Mouse (Mus musculus) monocyte, adult 2 months (primary cell): Measurements from ENCODE around the gene Mdm1.
"Not testable (repeated sequence)": the region's sequence is repeated elsewhere in the genome, so short reads cannot be mapped to it uniquely, and the experiment has no call there.

Source experiments
- DNase-seq, 2 experiments: peaks; one replicate each; pipeline ENCODE4 v3.0.0; 2022; ENCODE audit warnings: low spot score in 2 of 2, low read depth in 1 of 2

Gene Mdm1

DNA sequence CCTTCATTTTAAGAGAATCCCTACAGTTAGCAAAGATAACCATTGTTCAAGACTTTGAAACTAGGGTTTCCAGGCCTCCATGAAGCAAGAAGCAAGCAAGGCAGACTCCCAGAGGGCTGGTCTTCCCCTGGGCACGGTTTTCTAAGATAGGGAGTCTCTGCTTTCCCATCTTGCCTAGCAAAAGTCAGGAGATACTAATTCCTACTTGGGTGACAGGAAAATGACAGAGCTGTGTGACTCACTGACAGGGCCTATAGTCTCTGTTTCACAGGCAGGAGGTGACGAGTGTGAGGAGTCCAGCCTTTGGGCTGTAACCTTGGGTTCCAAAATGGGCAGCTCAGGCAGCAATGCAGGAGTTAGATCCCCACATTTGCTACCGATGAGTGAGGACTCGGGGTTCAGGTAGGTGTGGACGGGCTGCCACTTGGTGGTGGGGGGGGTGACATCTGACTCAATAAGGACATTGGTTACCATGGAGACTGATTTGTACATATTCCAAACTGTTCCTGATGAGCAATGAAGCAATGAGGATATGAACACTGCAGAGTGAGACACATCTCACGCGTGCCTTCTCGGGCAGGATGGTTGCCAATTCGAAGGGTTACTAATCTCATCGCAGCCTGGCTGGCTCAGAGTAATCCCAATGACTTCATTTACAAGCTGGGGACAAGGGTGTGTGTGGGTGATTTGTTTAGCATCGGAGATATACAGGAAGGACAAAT, 19.0 kb upstream of the Mdm1 start:
- DNase-seq = no peak

DNA sequence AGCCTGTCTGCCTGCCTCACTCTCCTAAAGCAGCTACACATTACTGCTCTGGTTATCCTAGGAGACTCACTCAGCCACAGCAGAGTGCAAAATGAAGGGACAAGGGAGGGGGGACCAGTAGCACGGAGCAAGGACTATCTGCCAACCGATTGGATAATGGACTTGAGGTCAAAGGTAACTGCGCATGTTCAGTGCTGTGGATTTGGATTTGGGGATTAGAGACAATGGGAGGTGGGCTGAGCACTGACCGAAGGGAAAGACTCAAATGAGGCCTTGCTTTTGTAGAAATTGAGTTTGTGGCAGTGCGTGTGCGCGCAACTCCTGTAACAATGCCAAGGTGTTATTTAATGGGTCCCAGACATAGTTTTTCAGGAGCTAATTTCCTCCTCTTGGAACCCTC, 16.4 kb upstream of the Mdm1 start:
- DNase-seq = no peak

GRCm38 (mm10) chr10:118125776-118126445, 15.7 kb upstream of the Mdm1 start:
- no peak for DNase-seq

- DNase-seq = no peak
These were observed 12.5 kb upstream of the Mdm1 start for GRCm38 (mm10) chr10:118129001-118129682.

DNA sequence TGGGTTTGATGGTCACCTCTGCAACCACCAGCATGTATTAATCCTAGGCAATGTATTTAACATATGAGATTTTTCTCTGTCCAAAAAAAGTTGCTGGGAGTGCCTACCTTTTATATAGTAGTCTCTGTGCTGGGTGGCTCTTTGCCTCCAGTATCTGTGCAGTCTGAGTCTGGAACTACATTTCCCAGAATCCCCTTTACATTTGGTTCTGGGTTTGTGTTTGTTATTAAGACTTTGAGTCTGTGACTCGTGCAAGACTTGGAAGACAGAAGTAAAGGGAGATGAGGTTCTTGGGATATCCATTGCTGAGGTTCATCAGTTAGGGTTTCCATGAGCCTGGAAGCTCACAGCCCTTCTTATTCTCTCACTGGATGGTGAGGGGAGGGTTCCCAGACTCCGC, 11.6 kb upstream of the Mdm1 start:
- no peak for DNase-seq

DNA sequence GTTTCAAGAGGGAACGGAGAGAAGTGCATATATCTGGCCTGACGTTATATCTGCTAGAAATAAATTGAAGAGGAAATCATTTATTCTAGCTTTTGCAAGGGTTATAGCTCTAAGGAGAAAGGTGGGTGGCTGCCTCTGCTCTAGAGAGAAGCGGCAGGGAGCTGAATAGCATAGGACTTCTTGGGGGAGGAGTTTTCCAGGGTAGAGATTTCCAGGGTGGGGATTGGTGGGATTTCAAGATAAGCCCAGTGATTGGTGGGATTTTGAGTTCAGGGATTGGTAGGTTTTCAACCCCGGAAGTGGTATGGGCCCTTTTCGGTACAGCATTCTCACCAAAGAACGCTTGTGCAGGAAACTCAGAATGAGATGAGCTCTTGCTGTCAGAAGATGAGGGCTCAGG, 8.6 kb upstream of the Mdm1 start:
- DNase-seq = no peak

GRCm38 (mm10) chr10:118138508-118138907, 3.1 kb upstream of the Mdm1 start:
- DNase-seq = no peak

GRCm38 (mm10) chr10:118139837-118140570, 1.6 kb upstream of the Mdm1 start:
- no peak for DNase-seq

- DNase-seq = peak in 1 of 2 experiments; percentile 2
These were observed 532 bp downstream of the Mdm1 start for GRCm38 (mm10) chr10:118141884-118142801.

DNA sequence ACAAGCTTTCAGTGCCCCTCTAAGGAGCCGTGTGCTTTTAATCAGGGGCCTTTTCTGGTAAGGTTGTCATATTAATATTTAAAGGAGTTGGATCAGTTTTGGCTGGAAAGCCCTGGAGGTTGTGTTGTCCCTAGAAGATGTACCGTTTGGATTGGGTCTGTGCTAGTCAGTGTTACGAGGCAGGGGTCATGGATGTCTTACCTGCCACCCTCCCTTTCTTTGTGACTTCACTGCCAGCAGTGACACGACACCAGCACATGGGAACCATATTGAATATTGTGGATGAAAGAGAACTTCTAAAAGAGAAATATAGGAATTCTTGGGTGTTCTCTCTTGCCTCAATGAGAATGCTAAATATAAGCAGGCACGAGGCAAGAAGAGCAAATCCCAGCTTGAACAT, 7.8 kb downstream of the Mdm1 start:
- DNase-seq = no peak

GRCm38 (mm10) chr10:118150866-118151265, 9.3 kb downstream of the Mdm1 start:
- no peak for DNase-seq

DNA sequence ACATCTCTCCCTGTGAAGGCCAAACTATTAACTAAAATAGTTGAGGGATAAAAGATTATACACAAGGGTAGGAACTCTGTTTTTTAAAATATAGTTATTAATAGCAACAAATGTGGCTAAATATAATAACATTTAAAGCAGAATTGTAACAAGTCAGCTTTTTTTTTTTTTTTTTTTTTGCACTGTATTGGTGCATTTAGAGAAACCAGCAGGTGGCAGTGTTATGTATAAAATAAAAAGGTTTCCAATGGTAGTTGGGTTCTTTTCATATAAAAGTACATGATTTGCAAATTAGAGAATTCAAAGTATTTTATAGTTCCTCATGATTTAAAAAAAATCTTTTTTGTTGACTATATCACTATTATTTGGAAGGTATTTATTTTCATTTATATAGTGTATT, 14.3 kb downstream of the Mdm1 start:
- no peak for DNase-seq

DNA sequence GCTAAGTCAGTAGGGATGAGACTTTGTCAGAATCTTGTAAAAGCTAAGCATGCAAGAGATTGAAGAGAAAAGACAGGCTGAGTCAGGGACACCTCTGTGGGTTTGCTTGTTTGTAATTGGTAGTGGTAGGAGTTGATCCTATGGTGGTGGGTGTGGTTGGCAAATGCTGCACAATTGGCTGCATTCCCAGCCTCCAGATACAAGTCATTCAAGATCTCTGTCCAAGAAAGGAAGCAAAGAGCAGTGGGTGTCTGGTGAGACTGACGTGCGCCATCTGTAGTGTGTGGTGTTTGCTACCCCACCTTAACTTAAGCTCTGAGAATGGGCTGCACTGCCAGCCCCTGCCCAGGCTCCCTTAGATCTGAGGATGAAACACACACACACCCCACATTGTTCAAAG, 19.5 kb downstream of the Mdm1 start:
- DNase-seq = no peak

GRCm38 (mm10) chr10:118169212-118169611, 27.6 kb downstream of the Mdm1 start:
- DNase-seq = no peak

DNA sequence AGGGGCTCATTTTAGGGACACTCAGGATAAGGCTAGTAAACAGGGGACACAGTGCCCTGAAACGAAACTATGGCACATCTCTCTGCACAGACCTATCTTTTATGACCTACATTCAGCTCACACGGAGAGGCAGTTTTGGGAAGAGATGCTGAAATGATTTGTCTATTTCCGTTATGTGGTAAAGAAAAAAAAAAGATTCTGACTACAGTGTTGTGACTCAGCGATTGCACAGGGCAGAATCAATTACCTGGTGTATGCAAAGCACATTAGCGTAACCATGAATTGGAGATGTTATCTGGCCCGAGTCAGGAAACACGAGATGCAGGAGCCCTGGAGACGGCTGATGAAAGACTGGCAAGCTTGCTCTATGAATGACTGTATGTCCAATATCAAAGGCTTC, 30.8 kb downstream of the Mdm1 start:
- no peak for DNase-seq

DNA sequence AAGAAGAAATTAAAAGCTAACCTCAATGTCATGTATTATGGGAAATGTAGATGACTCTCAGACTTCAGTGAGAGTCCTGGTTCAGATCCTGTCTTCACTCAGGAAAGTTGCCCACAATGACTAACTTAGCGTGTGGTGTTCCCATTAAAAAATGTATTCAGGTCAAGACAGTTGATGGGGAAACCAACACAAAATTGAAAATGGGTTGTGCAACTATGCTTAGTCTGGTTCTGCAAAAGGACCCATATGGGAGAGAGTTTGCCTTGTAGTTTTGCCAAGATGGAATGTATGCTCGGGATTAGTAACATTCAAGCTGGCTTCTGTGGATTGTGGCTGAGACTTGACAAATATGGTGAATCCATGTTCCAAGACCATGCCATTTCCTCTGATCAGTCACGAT, 31.3 kb downstream of the Mdm1 start:
- DNase-seq = no peak

- not testable (repeated sequence) for DNase-seq
These were observed 33.9 kb downstream of the Mdm1 start for GRCm38 (mm10) chr10:118175542-118175941.

DNA sequence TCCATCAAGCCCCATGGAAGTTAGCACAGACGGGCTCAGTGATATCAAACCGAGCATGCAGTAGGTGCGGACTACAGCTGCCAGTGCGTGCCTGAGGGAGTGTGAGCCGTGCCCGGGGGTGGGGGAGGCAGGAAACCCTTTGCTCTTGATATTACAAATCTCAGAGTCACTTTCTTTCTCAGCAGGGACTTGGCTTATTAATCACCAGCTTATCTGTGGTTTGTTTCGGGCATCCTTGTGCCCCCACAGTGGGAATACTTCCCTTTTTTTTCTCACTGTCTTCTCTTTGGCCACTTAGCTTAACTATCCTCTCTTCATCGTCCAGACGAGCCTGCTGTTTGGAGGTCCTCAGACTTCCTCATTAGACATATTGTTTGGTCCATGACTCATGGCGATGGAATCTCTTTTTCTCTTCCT, 37.1 kb downstream of the Mdm1 start:
- DNase-seq = no peak

DNA sequence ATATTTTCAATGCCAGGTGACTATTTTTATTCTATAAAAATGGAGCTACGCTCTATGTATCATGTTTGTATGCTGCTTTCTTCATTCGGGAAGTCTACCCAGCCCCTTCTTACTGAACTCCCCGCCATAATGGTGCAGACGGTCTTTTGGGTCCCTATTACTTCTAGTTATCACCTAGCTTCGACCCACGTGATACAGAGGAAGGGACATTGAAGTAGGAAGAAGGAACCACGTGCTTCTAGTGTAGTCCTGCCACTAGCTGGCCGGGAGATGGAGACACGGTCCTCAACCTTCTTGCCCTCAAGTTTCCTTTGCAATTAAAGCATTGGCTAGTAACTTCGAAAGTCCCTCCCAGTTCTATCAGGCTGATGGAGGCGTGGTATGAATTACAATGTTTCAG, 37.7 kb downstream of the Mdm1 start:
- DNase-seq = no peak

GRCm38 (mm10) chr10:118195150-118195549, 53.5 kb downstream of the Mdm1 start:
- DNase-seq = not testable (repeated sequence)

DNA sequence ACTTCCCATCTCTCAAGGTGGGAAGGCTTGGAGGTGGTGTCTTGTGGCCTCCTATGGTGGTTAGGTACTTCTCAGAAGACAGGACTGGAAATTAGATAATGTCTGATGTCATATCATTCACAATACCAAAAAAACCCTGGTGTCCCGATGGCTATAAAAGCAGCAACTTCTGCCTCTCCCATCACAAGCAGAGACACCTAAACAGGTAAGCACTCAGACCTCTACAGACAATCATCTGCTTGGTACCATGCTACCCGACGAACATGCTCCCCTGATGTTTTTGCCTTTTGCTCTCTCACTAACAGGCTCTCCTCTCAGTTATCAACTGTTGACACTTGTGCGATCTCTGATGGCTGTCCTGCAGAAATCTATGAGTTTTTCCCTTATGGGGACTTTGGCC, 63.0 kb downstream of the Mdm1 start, which contains the start of gene Il22:
Gene Il22 (plus strand): TSS at position 301 of the 400 bp plus-strand sequence.
- DNase-seq = no peak
